Mouse (Mus musculus) neural tube, embryonic 15.5 days (tissue): Measurements from ENCODE around the gene Jazf1. TPM values are rescaled to one million over a fixed set of nuclear protein-coding genes. Genes with fewer than 3 reads are reported as not detected.

Experiments used
- ATAC-seq: fragments of 200-750 bp; cut with Nextera tagmentation; 2 replicates; pipeline ENCODE4 v1.8.0; 2017; ENCODE audit warnings: mild to moderate bottlenecking, moderate TSS enrichment, moderate library complexity; ENCODE audit not compliant: low FRiP score
- H3K27ac ChIP-seq: fragments of 300-500 bp; sonication (generic); replicated peaks from 2 replicates; pipeline ENCODE4 v1.5.1; 2015; ENCODE audit warnings: mild to moderate bottlenecking, inconsistent platforms
- H3K27me3 ChIP-seq: fragments of 300-500 bp; sonication (generic); replicated peaks from 2 replicates; pipeline ENCODE4 v1.6.1; 2015; ENCODE audit warnings: inconsistent platforms
- H3K36me3 ChIP-seq: fragments of 300-500 bp; sonication (generic); 2 replicates; pipeline ENCODE4 v1.6.1; 2015; ENCODE audit warnings: inconsistent platforms
- H3K4me1 ChIP-seq: fragments of 300-500 bp; sonication (generic); 2 replicates; pipeline ENCODE4 v1.6.1; 2015; ENCODE audit warnings: inconsistent platforms
- H3K4me2 ChIP-seq: fragments of 300-500 bp; sonication (generic); 2 replicates; pipeline ENCODE4 v1.6.1; 2015; ENCODE audit warnings: inconsistent platforms, mild to moderate bottlenecking, moderate library complexity
- H3K4me3 ChIP-seq: fragments of 300-500 bp; sonication (generic); replicated peaks from 2 replicates; pipeline ENCODE4 v1.5.1; 2015; ENCODE audit warnings: mild to moderate bottlenecking, inconsistent platforms
- H3K9ac ChIP-seq: fragments of 300-500 bp; sonication (generic); replicated peaks from 2 replicates; pipeline ENCODE4 v1.6.1; 2015; ENCODE audit warnings: mild to moderate bottlenecking, inconsistent platforms
- H3K9me3 ChIP-seq: fragments of 300-500 bp; sonication (generic); replicated peaks from 2 replicates; pipeline ENCODE4 v1.6.1; 2016; ENCODE audit warnings: inconsistent platforms
- WGBS: fragments of 180-500 bp; shearing (Covaris S2); methylation state at CpG from one replicate; pipeline ENCODE4 v1.1.7; 2015; ENCODE audit warnings: mixed read lengths; 5-methylcytosine and 5-hydroxymethylcytosine counted together
- polyA plus RNA-seq: library from polyadenylated mRNA; unstranded; fragments of >200 nt; fragmentation: Nextera tagmentation; extraction: Ambion mirVana; gene quantifications from 2 replicates; pipeline ENCODE4 v1.2.1, GENCODE M21; 2015

Gene Jazf1
- polyA plus RNA-seq, 1 experiment from 2014 or later = 58.3 TPM

DNA sequence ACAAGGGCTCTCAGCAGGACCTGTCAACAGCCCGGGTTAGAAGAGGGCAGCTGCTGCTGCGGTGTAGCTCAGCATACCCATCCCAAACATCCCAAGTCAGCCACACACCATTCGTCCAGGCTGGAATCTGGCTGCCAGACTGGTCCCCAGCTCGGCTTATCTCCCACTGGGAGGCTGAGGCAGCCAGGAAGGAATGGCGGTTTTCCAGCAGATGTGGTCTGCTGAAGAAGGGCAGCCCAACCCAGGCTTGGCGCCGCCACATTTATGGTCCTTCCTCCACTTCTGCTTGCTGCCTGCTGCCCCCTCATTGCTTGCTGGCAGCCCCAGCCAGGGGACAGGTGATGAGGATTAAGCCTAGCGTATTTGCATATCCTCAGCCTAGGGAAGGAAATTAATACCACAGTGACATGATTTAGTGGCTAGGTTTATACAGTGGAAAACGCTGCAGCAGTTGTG is 227.8 kb downstream of the Jazf1 start:
- H3K27ac ChIP-seq = peak overlapping the region; percentile 5; the same call in 1 of the 2 replicates
- H3K36me3 ChIP-seq = no peaks in the 10 kb centered on the region
- no peaks in the 10 kb centered on the region for H3K9me3 ChIP-seq
- no peak overlapping the region for H3K4me3 ChIP-seq
- no peak overlapping the region for H3K4me2 ChIP-seq
- 0 out of 2 replicates have a peak, but pooled peaks cover 4% of the 10 kb centered on the region for H3K27me3 ChIP-seq
- no peak overlapping the region for H3K9ac ChIP-seq
- peaks cover 39% of the 10 kb centered on the region for H3K4me1 ChIP-seq
- no peak for ATAC-seq
- 22% methylated on average over 9 of the region's 9 CpGs for WGBS

GRCm38 (mm10) chr6:52838691-52839090 is 229.7 kb downstream of the Jazf1 start:
- H3K36me3 ChIP-seq = no peaks in the 10 kb centered on the region
- WGBS = 2% methylated on average over 8 of the region's 8 CpGs
- peak overlapping the region; percentile 22; the same call in 1 of the 2 replicates for H3K4me2 ChIP-seq
- peak; percentile 48 for ATAC-seq
- no peaks in the 10 kb centered on the region for H3K9me3 ChIP-seq
- H3K27me3 ChIP-seq = 0 out of 2 replicates have a peak, but pooled peaks cover 4% of the 10 kb centered on the region
- H3K27ac ChIP-seq = no peak overlapping the region
- no peak overlapping the region for H3K9ac ChIP-seq
- no peak overlapping the region for H3K4me3 ChIP-seq
- peaks cover 39% of the 10 kb centered on the region for H3K4me1 ChIP-seq

DNA sequence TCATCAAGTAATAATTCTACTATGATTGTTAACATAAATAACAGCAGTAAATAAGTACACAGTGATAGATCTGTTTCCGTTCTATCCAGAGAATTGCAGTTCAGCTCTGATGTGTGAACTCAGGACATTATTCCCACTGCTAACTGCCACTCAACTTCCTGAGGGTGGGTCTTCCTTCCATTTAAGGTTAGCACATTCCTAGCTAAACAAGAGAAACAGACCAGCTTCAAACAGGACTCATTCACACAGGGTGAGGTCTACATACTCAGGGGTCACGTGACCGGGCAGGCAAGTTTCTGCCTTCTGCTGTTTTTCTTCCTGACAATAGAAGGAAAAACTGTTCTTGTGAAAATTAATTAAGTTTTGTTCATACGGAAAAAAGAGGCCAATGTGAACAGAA is 230.6 kb downstream of the Jazf1 start:
- H3K27ac ChIP-seq = no peak overlapping the region
- no peaks in the 10 kb centered on the region for H3K9me3 ChIP-seq
- no peak overlapping the region for H3K9ac ChIP-seq
- H3K4me3 ChIP-seq = no peak overlapping the region
- no peaks in the 10 kb centered on the region for H3K36me3 ChIP-seq
- no peak overlapping the region for H3K4me2 ChIP-seq
- H3K4me1 ChIP-seq = peaks cover 39% of the 10 kb centered on the region
- WGBS = 64% methylated on average over 4 of the region's 4 CpGs
- 0 out of 2 replicates have a peak, but pooled peaks cover 9% of the 10 kb centered on the region for H3K27me3 ChIP-seq
- ATAC-seq = no peak

- ATAC-seq = no peak
- Histone ChIP-seq H3K4me3 (no peak overlapping the region), H3K4me1 (peaks cover 34% of the 10 kb centered on the region), H3K4me2 (no peak overlapping the region), H3K9me3 (no peaks in the 10 kb centered on the region), H3K9ac (no peak overlapping the region), H3K27me3 (0 out of 2 replicates have a peak, but pooled peaks cover 9% of the 10 kb centered on the region), H3K27ac (no peak overlapping the region), H3K36me3 (no peaks in the 10 kb centered on the region)
- WGBS = 70% methylated on average over 15 of the region's 15 CpGs
Measured at GRCm38 (mm10) chr6:52836201-52836950, 232.1 kb downstream of the Jazf1 start.

- Histone ChIP-seq H3K36me3 (no peaks in the 10 kb centered on the region), H3K4me3 (no peak overlapping the region), H3K27ac (no peak overlapping the region), H3K27me3 (0 out of 2 replicates have a peak, but pooled peaks cover 2% of the 10 kb centered on the region), H3K9me3 (no peaks in the 10 kb centered on the region), H3K4me2 (no peak overlapping the region), H3K4me1 (peaks cover 26% of the 10 kb centered on the region), H3K9ac (no peak overlapping the region)
- no peak for ATAC-seq
- 95% methylated on average over 2 of the region's 2 CpGs for WGBS
Measured at GRCm38 (mm10) chr6:52827752-52828277, 240.6 kb downstream of the Jazf1 start.

- Histone ChIP-seq H3K36me3 (no peaks in the 10 kb centered on the region), H3K4me1 (peaks cover 26% of the 10 kb centered on the region), H3K27me3 (0 out of 2 replicates have a peak, but pooled peaks cover 2% of the 10 kb centered on the region), H3K27ac (no peak overlapping the region), H3K9me3 (no peaks in the 10 kb centered on the region), H3K9ac (no peak overlapping the region), H3K4me2 (no peak overlapping the region), H3K4me3 (no peak overlapping the region)
- 82% methylated on average over 5 of the region's 5 CpGs for WGBS
- no peak for ATAC-seq
Measured at GRCm38 (mm10) chr6:52825535-52825934, 242.9 kb downstream of the Jazf1 start.

DNA sequence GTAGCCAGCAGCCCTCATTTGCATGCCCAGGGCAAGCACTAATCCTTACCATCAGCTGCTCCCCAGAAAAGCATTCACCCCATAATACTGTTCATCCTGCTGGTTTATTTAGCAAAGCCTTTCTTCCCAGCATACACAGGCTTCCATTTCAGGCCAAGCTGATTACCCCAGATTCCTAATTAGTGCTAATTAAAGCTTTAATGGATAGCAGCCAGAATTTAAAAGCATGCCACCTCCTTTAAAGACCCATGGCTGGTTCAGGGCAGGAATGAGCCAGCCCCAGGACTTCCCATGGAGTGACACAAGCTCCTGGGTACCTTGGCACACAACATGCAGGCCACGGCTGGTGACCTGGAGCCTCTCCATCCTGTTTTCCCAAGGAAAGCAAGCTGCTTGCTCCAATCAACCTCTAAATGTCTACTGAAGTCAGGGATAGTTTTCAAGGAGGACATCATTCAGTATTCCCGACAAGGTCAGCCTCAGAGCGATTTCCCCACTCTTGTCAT is 243.4 kb downstream of the Jazf1 start:
- Histone ChIP-seq H3K36me3 (no peaks in the 10 kb centered on the region), H3K9me3 (no peaks in the 10 kb centered on the region), H3K4me3 (no peak overlapping the region), H3K9ac (no peak overlapping the region), H3K27me3 (0 out of 2 replicates have a peak, but pooled peaks cover 2% of the 10 kb centered on the region), H3K4me2 (no peak overlapping the region), H3K4me1 (peaks cover 25% of the 10 kb centered on the region), H3K27ac (no peak overlapping the region)
- peak; percentile 65 for ATAC-seq
- WGBS = 63% methylated on average over 3 of the region's 3 CpGs

GRCm38 (mm10) chr6:52823064-52823463 is 245.4 kb downstream of the Jazf1 start:
- Histone ChIP-seq H3K9me3 (no peaks in the 10 kb centered on the region), H3K9ac (no peak overlapping the region), H3K27ac (no peak overlapping the region), H3K27me3 (0 out of 2 replicates have a peak, but pooled peaks cover 2% of the 10 kb centered on the region), H3K36me3 (no peaks in the 10 kb centered on the region), H3K4me1 (peaks cover 18% of the 10 kb centered on the region), H3K4me2 (no peak overlapping the region), H3K4me3 (no peak overlapping the region)
- 24% methylated on average over 7 of the region's 7 CpGs for WGBS
- no peak for ATAC-seq

DNA sequence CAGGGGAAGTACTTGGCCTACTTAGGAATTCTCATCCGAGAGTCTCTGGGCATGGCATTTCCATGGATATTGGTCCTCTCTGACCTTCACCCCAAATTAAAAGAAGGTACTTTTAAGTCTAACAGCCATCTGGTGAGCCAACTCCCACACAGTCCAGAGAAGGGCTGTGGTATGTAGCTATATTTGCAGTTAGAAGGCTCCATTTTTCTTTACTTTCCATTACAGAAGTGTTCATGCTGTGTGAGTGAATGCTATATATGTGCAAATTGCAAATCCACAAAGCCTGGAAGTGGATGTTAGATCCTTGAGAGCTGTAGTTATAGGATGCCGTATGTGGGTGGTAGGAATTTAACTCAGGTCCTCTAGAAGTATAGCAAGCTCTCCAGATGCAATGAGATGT is 245.8 kb downstream of the Jazf1 start:
- no peak overlapping the region for H3K4me3 ChIP-seq
- no peak overlapping the region for H3K9ac ChIP-seq
- no peaks in the 10 kb centered on the region for H3K36me3 ChIP-seq
- H3K27ac ChIP-seq = no peak overlapping the region
- H3K4me1 ChIP-seq = peaks cover 19% of the 10 kb centered on the region
- no peak overlapping the region for H3K4me2 ChIP-seq
- no peak for ATAC-seq
- no peaks in the 10 kb centered on the region for H3K9me3 ChIP-seq
- WGBS = 81% methylated on average over 2 of the region's 2 CpGs
- 0 out of 2 replicates have a peak, but pooled peaks cover 2% of the 10 kb centered on the region for H3K27me3 ChIP-seq

DNA sequence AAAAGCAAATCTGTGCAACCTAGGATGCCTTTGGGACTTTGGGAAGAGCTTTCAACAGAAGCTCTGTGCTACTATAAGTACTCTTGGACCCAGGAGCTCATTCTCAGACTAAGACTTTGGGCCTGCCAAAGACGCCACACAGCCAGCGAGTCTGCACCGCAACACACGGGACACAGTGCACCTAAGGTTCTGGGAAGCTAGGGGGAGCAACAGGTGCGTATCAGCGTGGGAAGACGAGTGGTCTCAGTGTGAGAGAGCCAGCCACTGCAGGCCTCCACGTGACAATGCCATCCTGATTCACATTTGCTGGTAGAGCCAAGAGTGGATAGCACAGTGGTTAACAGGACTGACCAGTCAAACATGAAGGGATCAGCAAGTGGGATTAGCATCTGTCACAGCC is 249.1 kb downstream of the Jazf1 start:
- 79% methylated on average over 8 of the region's 8 CpGs for whole genome bisulfite sequencing
- no peak for ATAC-seq

GRCm38 (mm10) chr6:52818041-52818440 is 250.4 kb downstream of the Jazf1 start:
- Histone ChIP-seq H3K9ac (no peak overlapping the region), H3K27me3 (no peaks in the 10 kb centered on the region), H3K4me1 (peaks cover 7% of the 10 kb centered on the region), H3K27ac (no peak overlapping the region), H3K4me2 (no peak overlapping the region), H3K9me3 (no peaks in the 10 kb centered on the region), H3K36me3 (no peaks in the 10 kb centered on the region), H3K4me3 (no peak overlapping the region)
- 77% methylated on average over 4 of the region's 4 CpGs for WGBS
- no peak for ATAC-seq

More for the DNA sequence above, 249.1 kb downstream of the Jazf1 start:
- Histone ChIP-seq H3K4me3 (no peak overlapping the region), H3K4me2 (no peak overlapping the region), H3K9me3 (no peaks in the 10 kb centered on the region), H3K36me3 (no peaks in the 10 kb centered on the region), H3K27ac (no peak overlapping the region), H3K27me3 (no peaks in the 10 kb centered on the region), H3K4me1 (peaks cover 13% of the 10 kb centered on the region), H3K9ac (no peak overlapping the region)
